Mouse (Mus musculus) erythroblast, embryonic 14.5 days (primary cell): Measurements from ENCODE around the gene Gpc6.

ENCODE experiments used
- GATA1 ChIP-seq: IDR thresholded peaks from 2 replicates; pipeline ENCODE4 v1.6.1; 2012; ENCODE audit warnings: low read length, inconsistent platforms, mixed read lengths
- TAL1 ChIP-seq: IDR thresholded peaks from 3 replicates; pipeline ENCODE4 v1.6.1; 2012; ENCODE audit warnings: low read length, inconsistent platforms, mixed read lengths

DNA sequence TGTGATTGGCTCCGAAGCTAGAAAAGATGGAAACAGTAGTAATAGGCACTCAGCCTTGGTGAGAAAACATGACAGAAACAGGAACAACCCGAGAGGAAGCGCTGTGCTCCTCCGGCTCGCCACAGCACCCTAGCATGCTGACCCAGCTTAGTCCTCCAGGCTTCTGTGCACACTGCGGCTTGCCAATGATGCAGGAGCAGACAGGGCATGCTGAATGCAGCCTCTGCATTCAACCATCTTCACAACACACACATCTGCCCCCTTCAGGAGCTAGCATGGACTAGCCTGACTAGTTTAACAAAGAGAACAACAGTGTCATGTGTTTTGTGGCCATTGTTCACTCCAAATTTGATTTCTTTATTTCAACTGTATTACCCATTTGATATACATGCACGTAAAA is 226.5 kb downstream of the Gpc6 start:
- TF ChIP-seq TAL1 (no peak), GATA1 (no peak)
